Mouse (Mus musculus) C2C12 (cell line): Measurements from ENCODE around the gene Rabep2. TPM values are rescaled to one million over a fixed set of nuclear protein-coding genes. Genes with fewer than 3 reads are reported as not detected.

Source experiments
- H3K27me3 ChIP-seq: one replicate; pipeline ENCODE4 v1.6.1; 2011; ENCODE audit not compliant: control insufficient read depth, insufficient read depth, insufficient read length
- H3K36me3 ChIP-seq: one replicate; pipeline ENCODE4 v1.6.1; 2011; ENCODE audit not compliant: control insufficient read depth, insufficient read depth
- H3K4me3 ChIP-seq: one replicate; pipeline ENCODE4 v1.5.1; 2011; ENCODE audit warnings: mild to moderate bottlenecking, control low read depth; ENCODE audit not compliant: poor library complexity, insufficient read depth, severe bottlenecking
- H3K79me2 ChIP-seq: one replicate; pipeline ENCODE4 v1.6.1; 2011; ENCODE audit not compliant: control insufficient read depth, insufficient read depth
- H3K79me3 ChIP-seq: one replicate; pipeline ENCODE4 v1.6.1; 2011; ENCODE audit warnings: low read depth, control low read depth
- H3ac ChIP-seq: one replicate; pipeline ENCODE3; 2011; ENCODE audit warnings: low read depth; ENCODE audit not compliant: control insufficient read depth, insufficient read length
- CEBPB ChIP-seq: IDR thresholded peaks from one replicate; pipeline ENCODE4 v1.6.1; 2011; ENCODE audit warnings: low read depth, mild to moderate bottlenecking, control low read depth, moderate library complexity
- CTCF ChIP-seq: IDR thresholded peaks from one replicate; pipeline ENCODE4 v1.5.1; 2011; ENCODE audit not compliant: control insufficient read depth, insufficient read depth, insufficient read length
- FOSL1 ChIP-seq: IDR thresholded peaks from one replicate; pipeline ENCODE4 v1.8.0; 2011; ENCODE audit warnings: mild to moderate bottlenecking, low read length; ENCODE audit not compliant: poor library complexity, insufficient read depth, severe bottlenecking
- MAX ChIP-seq: IDR thresholded peaks from one replicate; pipeline ENCODE4 v1.6.1; 2011; ENCODE audit warnings: mild to moderate bottlenecking, control low read depth
- MYOD1 ChIP-seq: IDR thresholded peaks from one replicate; pipeline ENCODE4 v1.6.1; 2011; ENCODE audit warnings: low read depth; ENCODE audit not compliant: control insufficient read depth, insufficient read length
- MYOG ChIP-seq: IDR thresholded peaks from one replicate; pipeline ENCODE4 v1.6.1; 2011; ENCODE audit not compliant: control insufficient read depth, insufficient read length; ENCODE audit errors: extremely low read depth
- USF1 ChIP-seq: IDR thresholded peaks from one replicate; pipeline ENCODE4 v1.6.1; 2011; ENCODE audit warnings: low read depth, mild to moderate bottlenecking, control low read depth, moderate library complexity
- polyA plus RNA-seq: library from polyadenylated mRNA; unstranded; fragments of >200 nt; fragmentation: generic; extraction: Trizol; gene quantifications from one replicate; pipeline ENCODE4 v1.2.1, GENCODE M21; 2012; ENCODE audit warnings: missing spikeins

Gene Rabep2
- polyA plus RNA-seq, 1 experiment, result 17.5 TPM

GRCm38 (mm10) chr7:126456382-126457266 lies 28.1 kb downstream of the Rabep2 start:
- Histone ChIP-seq H3K79me3 (no peaks in the 10 kb centered on the region), H3ac (no peak overlapping the region), H3K4me3 (no peak overlapping the region), H3K36me3 (no peaks in the 10 kb centered on the region), H3K79me2 (no peaks in the 10 kb centered on the region), H3K27me3 (no peaks in the 10 kb centered on the region)
- TF ChIP-seq MYOG, result no peak
- no peak for TF ChIP-seq MYOD1
- no peak for TF ChIP-seq CEBPB
- no peak for TF ChIP-seq FOSL1
- no peak for TF ChIP-seq MAX
- no peak for TF ChIP-seq USF1
- no peak for TF ChIP-seq CTCF

GRCm38 (mm10) chr7:126458225-126458624 lies 29.7 kb downstream of the Rabep2 start:
- H3K4me3 ChIP-seq, result no peak overlapping the region
- H3K79me2 ChIP-seq, result no peaks in the 10 kb centered on the region
- no peaks in the 10 kb centered on the region for H3K79me3 ChIP-seq
- H3ac ChIP-seq, result no peak overlapping the region
- H3K36me3 ChIP-seq, result no peaks in the 10 kb centered on the region
- H3K27me3 ChIP-seq, result no peaks in the 10 kb centered on the region
- TF ChIP-seq USF1, result no peak
- TF ChIP-seq FOSL1, result no peak
- TF ChIP-seq MYOD1, result no peak
- TF ChIP-seq CEBPB, result no peak
- TF ChIP-seq MYOG, result no peak
- no peak for TF ChIP-seq MAX
- TF ChIP-seq CTCF, result no peak

GRCm38 (mm10) chr7:126458844-126459618 lies 30.5 kb downstream of the Rabep2 start:
- no peak overlapping the region for H3K4me3 ChIP-seq
- H3ac ChIP-seq, result no peak overlapping the region
- no peak for TF ChIP-seq USF1
- no peak for TF ChIP-seq MYOD1
- no peak for TF ChIP-seq CTCF
- TF ChIP-seq CEBPB, result no peak
- H3K79me3 ChIP-seq, result no peaks in the 10 kb centered on the region
- no peaks in the 10 kb centered on the region for H3K79me2 ChIP-seq
- no peaks in the 10 kb centered on the region for H3K36me3 ChIP-seq
- no peaks in the 10 kb centered on the region for H3K27me3 ChIP-seq

GRCm38 (mm10) chr7:126460623-126461399 lies 32.3 kb downstream of the Rabep2 start:
- no peaks in the 10 kb centered on the region for H3K79me3 ChIP-seq
- no peaks in the 10 kb centered on the region for H3K36me3 ChIP-seq
- no peak overlapping the region for H3K4me3 ChIP-seq
- no peaks in the 10 kb centered on the region for H3K27me3 ChIP-seq
- H3K79me2 ChIP-seq, result no peaks in the 10 kb centered on the region
- no peak overlapping the region for H3ac ChIP-seq
- TF ChIP-seq FOSL1 (no peak), USF1 (no peak), MYOD1 (no peak), MYOG (no peak), CEBPB (no peak), MAX (no peak), CTCF (no peak)

GRCm38 (mm10) chr7:126461626-126462025 lies 33.1 kb downstream of the Rabep2 start:
- no peaks in the 10 kb centered on the region for H3K27me3 ChIP-seq
- H3K79me2 ChIP-seq, result no peaks in the 10 kb centered on the region
- no peak overlapping the region for H3K4me3 ChIP-seq
- TF ChIP-seq MAX, result no peak
- TF ChIP-seq MYOD1, result no peak
- TF ChIP-seq USF1, result no peak
- no peak for TF ChIP-seq MYOG
- TF ChIP-seq CEBPB, result no peak
- no peak for TF ChIP-seq CTCF
- H3ac ChIP-seq, result no peak overlapping the region
- H3K79me3 ChIP-seq, result no peaks in the 10 kb centered on the region
- H3K36me3 ChIP-seq, result no peaks in the 10 kb centered on the region

GRCm38 (mm10) chr7:126463004-126463403 lies 34.4 kb downstream of the Rabep2 start, which contains the start of gene Atp2a1:
Gene Atp2a1, minus strand, starts transcription at chr7:126463108.
- H3ac ChIP-seq, result no peak within 1 kb of the TSS
- H3K4me3 ChIP-seq, result no peak within 1 kb of the TSS
- no peaks in the 10 kb centered on the region for H3K27me3 ChIP-seq
- no peaks in the 10 kb centered on the region for H3K79me3 ChIP-seq
- peaks cover 10% of the 10 kb centered on the region for H3K36me3 ChIP-seq
- TF ChIP-seq FOSL1 (no peak), MAX (no peak), CEBPB (no peak), CTCF (no peak), MYOG (no peak), MYOD1 (no peak), USF1 (no peak)
- H3K79me2 ChIP-seq, result no peaks in the 10 kb centered on the region
